Mouse (Mus musculus) gastrocnemius, postnatal 36 days (tissue): ENCODE measurements around the gene Mllt10. TPM values are rescaled to one million over a fixed set of nuclear protein-coding genes. Genes with fewer than 3 reads are reported as not detected.
A peak's percentile ranks its signal among the peaks of the same experiment; 100 is the strongest.
"Not testable (repeated sequence)": the region's sequence is repeated elsewhere in the genome, so short reads cannot be mapped to it uniquely, and the experiment has no call there.

Experiments
- DNase-seq, 2 experiments: peaks; one replicate each; pipeline ENCODE4 v3.0.0; 2022
- intact Hi-C: fragments of 180-260 bp; cut with DNase I; formaldehyde crosslinking; loops from one replicate; pipeline ENCODE4 v1.15.1; 2025
- total RNA-seq, 2 experiments: library from RNA; stranded (reverse); gene quantifications; 2 replicates each; pipeline ENCODE4 v1.2.3; 2021

Gene Mllt10
- total RNA-seq, 2 experiments from 2014 or later, result 15.6 to 21.9 TPM

- DNase-seq, result peak; percentile 71 to 75
Observed at GRCm38 (mm10) chr2:18064941-18065707, 10.1 kb downstream of the Mllt10 start.

GRCm38 (mm10) chr2:18065708-18066030 is 10.6 kb downstream of the Mllt10 start:
- intact Hi-C loops, result no loop called here
- no peak for DNase-seq

More at GRCm38 (mm10) chr2:18064941-18065707, 10.1 kb downstream of the Mllt10 start:
- intact Hi-C loops, result loop anchor here (5.0 kb wide), 1 partner anchor 612 kb away; the partner anchor contains the start of gene Bmi1

GRCm38 (mm10) chr2:18066436-18066835 is 11.4 kb downstream of the Mllt10 start:
- DNase-seq, result no peak
- intact Hi-C loops, result no loop called here

- intact Hi-C loops, result no loop called here
- DNase-seq, result no peak
Observed at GRCm38 (mm10) chr2:18068071-18068796, 13.2 kb downstream of the Mllt10 start.

- DNase-seq, result no peak
Observed at GRCm38 (mm10) chr2:18071947-18072346, 16.9 kb downstream of the Mllt10 start.

GRCm38 (mm10) chr2:18080182-18080860 is 25.3 kb downstream of the Mllt10 start:
- DNase-seq, result no peak
- intact Hi-C loops, result no loop called here

More at GRCm38 (mm10) chr2:18071947-18072346, 16.9 kb downstream of the Mllt10 start:
- intact Hi-C loops, result no loop called here

- DNase-seq, intact Hi-C loops: not testable (repeated sequence)
Observed at GRCm38 (mm10) chr2:18087695-18088094, 32.7 kb downstream of the Mllt10 start.

GRCm38 (mm10) chr2:18093858-18094257 is 38.8 kb downstream of the Mllt10 start:
- DNase-seq, result no peak

GRCm38 (mm10) chr2:18094319-18094718 is 39.3 kb downstream of the Mllt10 start:
- no peak for DNase-seq
- intact Hi-C loops, result no loop called here

More at GRCm38 (mm10) chr2:18093858-18094257, 38.8 kb downstream of the Mllt10 start:
- intact Hi-C loops, result no loop called here

GRCm38 (mm10) chr2:18095804-18096203 is 40.8 kb downstream of the Mllt10 start:
- intact Hi-C loops, result no loop called here
- no peak for DNase-seq

GRCm38 (mm10) chr2:18100914-18101313 is 45.9 kb downstream of the Mllt10 start:
- no peak for DNase-seq
- intact Hi-C loops, result no loop called here

GRCm38 (mm10) chr2:18107561-18107960 is 52.5 kb downstream of the Mllt10 start:
- intact Hi-C loops, result no loop called here
- DNase-seq, result no peak

- no peak for DNase-seq
Observed at GRCm38 (mm10) chr2:18108214-18108613, 53.2 kb downstream of the Mllt10 start.

GRCm38 (mm10) chr2:18111411-18111810 is 56.4 kb downstream of the Mllt10 start:
- no peak for DNase-seq
- intact Hi-C loops, result no loop called here

More at GRCm38 (mm10) chr2:18108214-18108613, 53.2 kb downstream of the Mllt10 start:
- intact Hi-C loops, result no loop called here

- intact Hi-C loops, result no loop called here
- DNase-seq, result no peak
Observed at GRCm38 (mm10) chr2:18116432-18116831, 61.4 kb downstream of the Mllt10 start.

- intact Hi-C loops, result no loop called here
- no peak for DNase-seq
Observed at GRCm38 (mm10) chr2:18138131-18138530, 83.1 kb downstream of the Mllt10 start.

- intact Hi-C loops, result no loop called here
- no peak for DNase-seq
Observed at GRCm38 (mm10) chr2:18139646-18140045, 84.6 kb downstream of the Mllt10 start.

- intact Hi-C loops, result no loop called here
- no peak for DNase-seq
Observed at GRCm38 (mm10) chr2:18156131-18156530, 101.1 kb downstream of the Mllt10 start.

- intact Hi-C loops, result no loop called here
- DNase-seq, result no peak
Observed at GRCm38 (mm10) chr2:18159426-18159825, 104.4 kb downstream of the Mllt10 start.

GRCm38 (mm10) chr2:18160992-18161391 is 106.0 kb downstream of the Mllt10 start:
- DNase-seq, result no peak
- intact Hi-C loops, result no loop called here

GRCm38 (mm10) chr2:18165511-18165910 is 110.5 kb downstream of the Mllt10 start:
- DNase-seq, result no peak
- intact Hi-C loops, result no loop called here
